ENCODE assay signal across 8 mouse cellular contexts in genomic region chrX:7422691-7423111, GRCm38 (mm10). TPM values are rescaled to one million over a fixed set of nuclear protein-coding genes. Genes with fewer than 3 reads are reported as not detected.
DNase-seq lines count a peak whose midpoint lies in the region; ATAC-seq and TF ChIP-seq lines count a peak whose summit lies in the region.

No protein-coding gene starts in this region.

- no peak for TF ChIP-seq POLR2A in bone marrow, adult 2 months (IDR thresholded peaks at IDR 0.05; ENCODE audit: borderline replicate concordance, control insufficient read depth, low read depth, low read length)

- ATAC-seq in heart, embryonic 15.5 days (replicated peaks; ENCODE audit: insufficient number of reproducible peaks, insufficient read depth, low FRiP score, low read depth), result 0 out of 2 replicates have a peak, but pooled peaks have one; percentile 39
- ATAC-seq in liver, embryonic 13.5 days (ENCODE audit: low read depth), result peak; percentile 62
- peak; percentile 66; the same call in 1 of the 2 replicates for ATAC-seq in stomach, embryonic 16.5 days (ENCODE audit: insufficient read depth, low FRiP score)

- no peaks in the 10 kb centered on the region for H3K27me3 ChIP-seq in C2C12 (ENCODE audit: control insufficient read depth, insufficient read depth, insufficient read length)
- H3K27me3 ChIP-seq in forebrain, embryonic 10.5 days (ENCODE audit: poor library complexity, severe bottlenecking), result no peaks in the 10 kb centered on the region
- H3K27me3 ChIP-seq in heart, embryonic 15.5 days, result no peaks in the 10 kb centered on the region
- no peaks in the 10 kb centered on the region for H3K27me3 ChIP-seq in liver, embryonic 13.5 days
- no peaks in the 10 kb centered on the region for H3K27me3 ChIP-seq in stomach, embryonic 16.5 days (ENCODE audit: control insufficient read depth, insufficient read depth, low read length)

- no peaks in the 10 kb centered on the region for H3K4me1 ChIP-seq in bone marrow, adult 2 months (ENCODE audit: control insufficient read depth, insufficient read depth, low read length)
- no peaks in the 10 kb centered on the region for H3K4me1 ChIP-seq in forebrain, embryonic 10.5 days
- no peaks in the 10 kb centered on the region for H3K4me1 ChIP-seq in heart, embryonic 15.5 days (replicated peaks)
- no peaks in the 10 kb centered on the region for H3K4me1 ChIP-seq in liver, embryonic 13.5 days (replicated peaks)
- H3K4me1 ChIP-seq in stomach, embryonic 16.5 days (ENCODE audit: control insufficient read depth, insufficient read depth, low read length), result no peaks in the 10 kb centered on the region

- H3K27ac ChIP-seq in bone marrow, adult 2 months (ENCODE audit: control insufficient read depth, insufficient read depth, low read depth, low read length, poor library complexity), result no peak overlapping the region
- H3K27ac ChIP-seq in forebrain, embryonic 10.5 days, result peak overlapping the region; percentile 79
- no peak overlapping the region for H3K27ac ChIP-seq in heart, embryonic 15.5 days
- H3K27ac ChIP-seq in liver, embryonic 13.5 days, result no peak overlapping the region
- no peak overlapping the region for H3K27ac ChIP-seq in stomach, embryonic 16.5 days (ENCODE audit: low read length)

- TF ChIP-seq CTCF in C2C12 (IDR thresholded peaks at IDR 0.05; ENCODE audit: control insufficient read depth, insufficient read depth, insufficient read length), result peak; percentile 65
- peak; percentile 67 for TF ChIP-seq CTCF in bone marrow, adult 2 months (IDR thresholded peaks at IDR 0.05; ENCODE audit: control insufficient read depth, insufficient read depth, low read length)

- peaks cover 8% of the 10 kb centered on the region for H3K79me2 ChIP-seq in C2C12 (ENCODE audit: control insufficient read depth, insufficient read depth)

- H3K36me3 ChIP-seq in C2C12 (ENCODE audit: control insufficient read depth, insufficient read depth), result no peaks in the 10 kb centered on the region
- H3K36me3 ChIP-seq in forebrain, embryonic 10.5 days (replicated peaks), result no peaks in the 10 kb centered on the region
- no peaks in the 10 kb centered on the region for H3K36me3 ChIP-seq in heart, embryonic 15.5 days
- no peaks in the 10 kb centered on the region for H3K36me3 ChIP-seq in liver, embryonic 13.5 days
- H3K36me3 ChIP-seq in stomach, embryonic 16.5 days (ENCODE audit: control insufficient read depth, insufficient read depth, low read length), result no peaks in the 10 kb centered on the region

- H3K4me3 ChIP-seq in C2C12 (ENCODE audit: insufficient read depth, poor library complexity, severe bottlenecking), result peak overlapping the region; percentile 28
- H3K4me3 ChIP-seq in bone marrow, adult 2 months (replicated peaks; ENCODE audit: control insufficient read depth, low read depth, low read length), result peak overlapping the region; percentile 60
- H3K4me3 ChIP-seq in forebrain, embryonic 10.5 days, result peak overlapping the region; percentile 54
- H3K4me3 ChIP-seq in heart, embryonic 15.5 days, result peak overlapping the region; percentile 59
- H3K4me3 ChIP-seq in liver, embryonic 13.5 days (replicated peaks), result peak overlapping the region; percentile 55
- peak overlapping the region; percentile 55 for H3K4me3 ChIP-seq in stomach, embryonic 16.5 days (replicated peaks; ENCODE audit: low read length)

- peak overlapping the region; percentile 70 for H3K4me2 ChIP-seq in heart, embryonic 15.5 days
- peak overlapping the region; percentile 65 for H3K4me2 ChIP-seq in liver, embryonic 13.5 days
- peak overlapping the region; percentile 54 for H3K4me2 ChIP-seq in stomach, embryonic 16.5 days (ENCODE audit: low read depth, low read length)

- WGBS in bone marrow, adult 2 months, result 15% methylated on average over 26 of the region's 26 CpGs
- WGBS in forebrain, embryonic 10.5 days, result 19% methylated on average over 26 of the region's 26 CpGs
- WGBS in heart, embryonic 15.5 days, result 9% methylated on average over 26 of the region's 26 CpGs
- WGBS in liver, embryonic 13.5 days (ENCODE audit: insufficient replicate concordance), result 16% methylated on average over 26 of the region's 26 CpGs
- 7% methylated on average over 26 of the region's 26 CpGs for WGBS in stomach, embryonic 16.5 days

- H3K9ac ChIP-seq in heart, embryonic 15.5 days, result peak overlapping the region; percentile 55
- peak overlapping the region; percentile 54 for H3K9ac ChIP-seq in liver, embryonic 13.5 days
- peak overlapping the region; percentile 72 for H3K9ac ChIP-seq in stomach, embryonic 16.5 days (ENCODE audit: low read length)

- H3ac ChIP-seq in C2C12 (ENCODE audit: control insufficient read depth, insufficient read length, low read depth), result peak overlapping the region; percentile 54

- H3K9me3 ChIP-seq in forebrain, embryonic 10.5 days, result no peaks in the 10 kb centered on the region
- no peaks in the 10 kb centered on the region for H3K9me3 ChIP-seq in heart, embryonic 15.5 days (replicated peaks)
- H3K9me3 ChIP-seq in liver, embryonic 13.5 days (replicated peaks), result no peaks in the 10 kb centered on the region
- H3K9me3 ChIP-seq in stomach, embryonic 16.5 days (replicated peaks; ENCODE audit: control insufficient read depth, low read length), result no peaks in the 10 kb centered on the region

- H3K79me3 ChIP-seq in C2C12 (ENCODE audit: low read depth), result no peaks in the 10 kb centered on the region

- peak; percentile 58 for DNase-seq in forebrain, embryonic 10.5 days (ENCODE audit: extremely low spot score, low spot score)
- DNase-seq in kidney, postnatal 14 days, result peak; percentile 80
- peak; percentile 54 for DNase-seq in liver, embryonic 13.5 days
- peak; percentile 64 to 75 for DNase-seq in natural killer cell, adult 2 months (ENCODE audit: low spot score in 2 of 2)

TF ChIP-seq in C2C12, 6 proteins besides CTCF, POLR2A, EP300 and RAD21:
- no peak for TF ChIP-seq MYOD1 (IDR thresholded peaks at IDR 0.05; ENCODE audit: control insufficient read depth, insufficient read length, low read depth)
- no peak for TF ChIP-seq USF1 (IDR thresholded peaks at IDR 0.05; ENCODE audit: low read depth)
- TF ChIP-seq MAX (IDR thresholded peaks at IDR 0.05), result peak; percentile 92
TF ChIP-seq in C2C12: peak in this region for 1.

RNA-seq across cellular contexts. Expression of gene Usp27x, which starts 47.1 kb away (rescaled TPM):
- 1.4 TPM for polyA plus RNA-seq in C2C12 (2012; fragmentation: generic; extraction: Trizol)
- polyA plus RNA-seq in bone marrow, adult 2 months (2011; ENCODE audit: insufficient read depth, insufficient read length, low replicate concordance, missing spikeins), result 1.0 TPM in 1 of 2 replicates, not detected in the other
- 0.58 and 0.88 TPM in 2 replicates for polyA plus RNA-seq in forebrain, embryonic 10.5 days (2016; fragmentation: Nextera tagmentation; extraction: Ambion mirVana)
- polyA plus RNA-seq in heart, embryonic 15.5 days (2015; fragmentation: Nextera tagmentation; extraction: Ambion mirVana), result 0.30 and 0.55 TPM in 2 replicates
- polyA plus RNA-seq in liver, embryonic 13.5 days (2015; fragmentation: Nextera tagmentation; extraction: Ambion mirVana), result 0.03 and 0.10 TPM in 2 replicates
- polyA plus RNA-seq in stomach, embryonic 16.5 days (2015; fragmentation: Nextera tagmentation; extraction: Ambion mirVana), result 0.46 and 0.56 TPM in 2 replicates
